Mouse (Mus musculus) cortical plate, adult 2 months (tissue): ENCODE data around the gene Kirrel3. TPM values are rescaled to one million over a fixed set of nuclear protein-coding genes. Genes with fewer than 3 reads are reported as not detected.
A peak's percentile ranks its signal among the peaks of the same experiment; 100 is the strongest.

Experiments used
- H3K27ac ChIP-seq: fragments of 200-500 bp; 2 replicates; pipeline ENCODE4 v1.5.1; 2012; ENCODE audit warnings: low read length, control low read depth, inconsistent platforms; ENCODE audit not compliant: insufficient read depth
- H3K4me1 ChIP-seq: fragments of 200-500 bp; 2 replicates; pipeline ENCODE4 v1.6.1; 2011; ENCODE audit warnings: low read length; ENCODE audit not compliant: control insufficient read depth, insufficient read depth
- H3K4me3 ChIP-seq: fragments of 200-500 bp; 2 replicates; pipeline ENCODE4 v1.5.1; 2011; ENCODE audit warnings: mild to moderate bottlenecking, low read length, control low read depth; ENCODE audit not compliant: insufficient read depth
- CTCF ChIP-seq: fragments of 200-500 bp; IDR thresholded peaks from 2 replicates; pipeline ENCODE4 v1.5.1; 2011; ENCODE audit warnings: mild to moderate bottlenecking, control low read depth, low read length; ENCODE audit not compliant: insufficient read depth; ENCODE audit errors: extremely low read depth
- POLR2A ChIP-seq: fragments of 200-500 bp; IDR thresholded peaks from 2 replicates; pipeline ENCODE4 v1.6.1; 2011; ENCODE audit warnings: mild to moderate bottlenecking, low read length, control low read depth; ENCODE audit not compliant: insufficient read depth; ENCODE audit errors: extremely low read depth
- polyA plus RNA-seq: library from polyadenylated mRNA; depleted of rRNA; stranded (reverse); fragments of >200 nt; gene quantifications from 2 replicates; pipeline ENCODE4 v1.2.3, GENCODE M21; 2012

The Kirrel3 gene
- polyA plus RNA-seq, 1 experiment: 23.1 TPM

DNA sequence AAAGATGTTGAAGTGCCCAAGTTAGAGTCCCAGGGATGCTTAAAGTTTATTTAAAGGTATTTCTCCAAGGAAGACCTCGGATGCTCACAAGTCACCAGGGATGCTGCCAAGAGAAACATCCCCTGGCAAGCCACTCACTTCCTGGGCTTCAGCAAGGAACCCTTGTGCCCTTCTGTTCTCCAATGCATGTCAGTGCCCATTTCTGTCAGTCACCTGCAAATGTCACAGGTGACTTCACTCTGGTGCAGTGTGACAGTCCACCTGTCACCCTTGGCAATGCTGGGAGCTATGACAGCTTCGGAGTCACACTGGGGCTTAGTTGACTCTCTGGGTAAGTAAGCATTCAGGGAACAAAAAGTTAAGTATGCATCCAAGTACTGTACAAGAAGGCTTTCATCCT, 12.4 kb downstream of the Kirrel3 start:
- H3K4me1 ChIP-seq: peaks cover 2% of the 10 kb centered on the region; the same call in 1 of the 2 replicates
- no peak overlapping the region for H3K27ac ChIP-seq
- no peak overlapping the region for H3K4me3 ChIP-seq
- TF ChIP-seq POLR2A (no peak), CTCF (no peak)

DNA sequence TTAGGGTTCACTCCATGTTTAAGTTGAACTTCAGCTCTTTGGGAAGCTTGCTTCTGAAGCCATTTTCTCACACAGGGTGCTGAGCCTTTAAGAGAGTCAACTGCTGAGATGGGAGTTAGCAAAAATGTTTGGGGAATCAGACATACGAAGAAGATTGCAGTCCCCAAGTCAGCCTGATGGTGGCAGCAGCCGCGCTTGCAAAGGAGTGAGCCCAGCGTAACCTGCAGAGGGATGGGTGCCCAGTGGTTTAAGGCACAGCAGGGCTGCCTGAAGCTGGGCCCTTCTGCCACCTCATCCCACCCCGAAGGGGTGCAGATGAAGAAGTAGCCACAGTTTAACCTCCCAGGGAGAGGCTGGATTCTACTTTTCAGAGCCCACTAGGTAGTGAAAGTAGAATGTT, 13.0 kb downstream of the Kirrel3 start:
- Histone ChIP-seq H3K27ac (no peak overlapping the region), H3K4me3 (no peak overlapping the region), H3K4me1 (peaks cover 2% of the 10 kb centered on the region; the same call in 1 of the 2 replicates)
- no peak for TF ChIP-seq POLR2A
- TF ChIP-seq CTCF: peak; percentile 95

- H3K4me1 ChIP-seq: no peaks in the 10 kb centered on the region; the same call in 1 of the 2 replicates
- H3K27ac ChIP-seq: no peak overlapping the region
- H3K4me3 ChIP-seq: no peak overlapping the region
- TF ChIP-seq CTCF (no peak), POLR2A (no peak)
These were observed 21.5 kb downstream of the Kirrel3 start for GRCm38 (mm10) chr9:34507164-34507563.

GRCm38 (mm10) chr9:34518861-34519260, 33.2 kb downstream of the Kirrel3 start:
- Histone ChIP-seq H3K27ac (no peak overlapping the region), H3K4me1 (no peaks in the 10 kb centered on the region; the same call in 1 of the 2 replicates), H3K4me3 (no peak overlapping the region)
- TF ChIP-seq CTCF: no peak
- TF ChIP-seq POLR2A: no peak

- H3K4me1 ChIP-seq: no peaks in the 10 kb centered on the region; the same call in 1 of the 2 replicates
These were observed 34.7 kb downstream of the Kirrel3 start for GRCm38 (mm10) chr9:34520234-34520950.

DNA sequence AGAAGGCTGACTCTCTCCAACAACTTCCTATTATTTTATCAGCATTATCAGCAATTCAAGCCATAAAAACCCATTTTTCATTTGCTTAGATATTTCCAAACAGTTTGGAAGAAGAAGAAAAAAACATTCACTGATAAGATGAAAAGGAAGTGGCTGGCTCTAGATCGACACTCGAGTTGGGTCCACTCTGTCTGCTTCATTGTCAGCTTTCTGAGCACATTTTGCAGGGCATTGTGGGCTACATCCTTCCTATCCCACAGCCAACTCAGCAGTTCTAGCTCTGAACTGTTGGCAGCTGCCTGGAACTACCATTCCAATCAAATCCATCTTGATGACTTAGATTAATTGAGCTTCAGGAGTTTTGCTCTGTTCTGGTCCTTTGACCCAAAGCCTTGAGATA, 40.0 kb downstream of the Kirrel3 start:
- Histone ChIP-seq H3K4me3 (no peak overlapping the region), H3K27ac (no peak overlapping the region), H3K4me1 (no peaks in the 10 kb centered on the region)
- TF ChIP-seq POLR2A (no peak), CTCF (no peak)

More at GRCm38 (mm10) chr9:34520234-34520950, 34.7 kb downstream of the Kirrel3 start:
- no peak overlapping the region for H3K4me3 ChIP-seq
- TF ChIP-seq POLR2A (no peak), CTCF (no peak)
- no peak overlapping the region for H3K27ac ChIP-seq

DNA sequence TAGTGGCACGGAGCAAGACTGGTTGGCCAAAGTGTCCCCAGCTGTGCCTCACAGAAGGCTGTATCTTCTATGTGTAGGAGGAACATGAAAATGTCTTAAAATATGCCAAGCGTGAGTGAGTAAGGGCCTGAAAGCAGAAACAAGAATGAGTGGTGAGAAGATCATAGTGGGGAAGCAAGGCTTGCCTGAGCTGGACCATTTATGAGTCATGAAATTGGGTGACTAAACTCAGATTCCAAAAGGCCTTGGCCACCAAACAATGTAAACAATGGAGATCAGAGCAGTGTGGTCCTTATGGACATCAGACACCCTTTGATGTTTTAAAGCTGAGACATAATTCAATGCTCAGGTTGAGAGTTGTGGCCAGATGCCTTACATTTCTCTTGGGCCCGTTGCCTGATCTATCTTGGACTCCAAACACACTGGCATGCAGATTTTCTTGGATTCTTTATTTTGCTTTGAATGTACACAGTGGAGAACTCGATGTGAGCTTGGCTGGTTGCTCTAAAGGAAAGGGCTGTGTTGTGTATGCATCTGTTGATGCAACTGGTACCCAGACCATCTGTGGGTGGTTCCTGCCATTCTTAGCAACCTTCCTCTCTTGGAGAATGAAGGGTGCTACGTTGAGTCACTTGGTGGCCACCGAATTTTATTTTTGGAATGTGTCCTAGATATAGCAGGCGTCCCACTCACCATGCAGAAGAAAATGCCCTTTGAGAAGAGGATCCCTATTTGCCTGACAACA, 53.1 kb downstream of the Kirrel3 start:
- no peak for TF ChIP-seq POLR2A
- TF ChIP-seq CTCF: no peak
- Histone ChIP-seq H3K4me3 (no peak overlapping the region), H3K27ac (peak overlapping the region; percentile 40; the same call in 1 of the 2 replicates), H3K4me1 (peaks cover 7% of the 10 kb centered on the region)

DNA sequence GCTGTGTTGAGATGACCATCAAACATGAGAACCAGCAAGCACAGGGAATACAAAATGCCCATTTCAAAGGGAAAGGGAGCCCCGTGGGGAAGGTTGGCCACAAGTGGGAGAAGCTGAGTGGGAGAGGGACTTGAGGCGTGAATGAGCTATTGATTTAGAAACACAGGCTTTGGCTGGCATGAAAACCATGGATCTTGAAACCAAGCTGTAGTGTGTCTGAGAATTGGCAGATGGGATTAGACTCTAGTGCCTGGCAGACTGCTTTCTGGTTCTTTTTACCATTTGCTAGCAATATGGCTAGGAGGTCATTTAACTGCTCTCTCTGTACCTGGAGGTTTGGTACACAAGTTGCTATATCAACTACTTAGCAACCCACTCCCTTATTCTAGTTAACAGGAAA, 56.2 kb downstream of the Kirrel3 start:
- no peak overlapping the region for H3K4me3 ChIP-seq
- H3K27ac ChIP-seq: no peak overlapping the region
- TF ChIP-seq POLR2A (no peak), CTCF (no peak)
- H3K4me1 ChIP-seq: peaks cover 9% of the 10 kb centered on the region

DNA sequence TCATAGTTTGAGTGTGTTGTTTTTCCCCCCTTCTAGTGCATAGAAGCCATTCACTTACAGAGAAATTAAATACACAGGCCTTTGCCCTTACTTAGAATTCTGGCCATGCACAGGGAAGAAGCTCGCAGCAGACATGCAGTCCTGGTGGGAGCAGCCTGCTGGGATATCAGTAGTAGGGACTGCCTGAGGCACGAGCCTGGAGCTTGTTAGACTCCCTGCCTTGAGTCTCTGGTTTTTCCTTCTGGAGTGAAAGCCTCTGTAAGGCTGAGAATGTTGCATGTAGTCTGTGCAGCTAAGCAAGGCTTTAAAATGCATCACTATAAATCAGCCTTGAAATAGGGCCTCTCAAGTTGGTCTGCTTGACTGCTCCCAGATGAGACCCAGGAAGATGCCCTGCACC, 70.0 kb downstream of the Kirrel3 start:
- Histone ChIP-seq H3K4me1 (peaks cover 10% of the 10 kb centered on the region; the same call in 1 of the 2 replicates), H3K4me3 (no peak overlapping the region), H3K27ac (no peak overlapping the region)
- no peak for TF ChIP-seq POLR2A
- TF ChIP-seq CTCF: no peak

GRCm38 (mm10) chr9:34557846-34558245, 72.2 kb downstream of the Kirrel3 start:
- TF ChIP-seq CTCF (no peak), POLR2A (no peak)
- peak overlapping the region; percentile 63 for H3K27ac ChIP-seq
- peaks cover 10% of the 10 kb centered on the region; the same call in 1 of the 2 replicates for H3K4me1 ChIP-seq
- H3K4me3 ChIP-seq: no peak overlapping the region
